Mouse (Mus musculus) embryonic facial prominence, embryonic 15.5 days (tissue): ENCODE data around the gene Nrxn1. TPM values are rescaled to one million over a fixed set of nuclear protein-coding genes. Genes with fewer than 3 reads are reported as not detected.

ENCODE experiments used
- ATAC-seq: fragments of 200-750 bp; cut with Nextera tagmentation; 2 replicates; pipeline ENCODE4 v1.8.0; 2017; ENCODE audit warnings: low read depth, moderate TSS enrichment; ENCODE audit not compliant: insufficient number of reproducible peaks, low FRiP score, low TSS enrichment
- H3K27ac ChIP-seq: fragments of 300-500 bp; sonication (generic); replicated peaks from 2 replicates; pipeline ENCODE4 v1.5.1; 2015; ENCODE audit warnings: mild to moderate bottlenecking, inconsistent platforms
- H3K27me3 ChIP-seq: fragments of 300-500 bp; sonication (generic); 2 replicates; pipeline ENCODE4 v1.6.1; 2015; ENCODE audit warnings: inconsistent platforms
- H3K36me3 ChIP-seq: fragments of 300-500 bp; sonication (generic); 2 replicates; pipeline ENCODE4 v1.6.1; 2015; ENCODE audit warnings: mild to moderate bottlenecking, inconsistent platforms
- H3K4me1 ChIP-seq: fragments of 300-500 bp; sonication (generic); 2 replicates; pipeline ENCODE4 v1.6.1; 2015; ENCODE audit warnings: inconsistent platforms
- H3K4me2 ChIP-seq: fragments of 300-500 bp; sonication (generic); replicated peaks from 2 replicates; pipeline ENCODE4 v1.6.1; 2015; ENCODE audit warnings: mild to moderate bottlenecking, inconsistent platforms
- H3K4me3 ChIP-seq: fragments of 300-500 bp; sonication (generic); replicated peaks from 2 replicates; pipeline ENCODE4 v1.5.1; 2015; ENCODE audit warnings: mild to moderate bottlenecking, inconsistent platforms
- H3K9ac ChIP-seq: fragments of 300-500 bp; sonication (generic); 2 replicates; pipeline ENCODE4 v1.6.1; 2015; ENCODE audit warnings: inconsistent platforms
- H3K9me3 ChIP-seq: fragments of 300-500 bp; sonication (generic); replicated peaks from 2 replicates; pipeline ENCODE4 v1.6.1; 2016; ENCODE audit warnings: inconsistent platforms
- WGBS: fragments of 180-500 bp; shearing (Covaris S2); methylation state at CpG from one replicate; pipeline ENCODE4 v1.1.7; 2015; 5-methylcytosine and 5-hydroxymethylcytosine counted together
- polyA plus RNA-seq: library from polyadenylated mRNA; unstranded; fragments of >200 nt; fragmentation: Nextera tagmentation; extraction: Ambion mirVana; gene quantifications from 2 replicates; pipeline ENCODE4 v1.2.1, GENCODE M21; 2015

Nrxn1 gene
- polyA plus RNA-seq, 1 experiment from 2014 or later = 12.6 TPM

GRCm38 (mm10) chr17:90333445-90333844 is 759.4 kb downstream of the Nrxn1 start:
- Histone ChIP-seq H3K4me3 (no peak overlapping the region), H3K27me3 (no peaks in the 10 kb centered on the region), H3K27ac (no peak overlapping the region), H3K9ac (no peak overlapping the region), H3K9me3 (no peaks in the 10 kb centered on the region), H3K36me3 (no peaks in the 10 kb centered on the region), H3K4me2 (no peak overlapping the region), H3K4me1 (no peaks in the 10 kb centered on the region)
- ATAC-seq = no peak
- 64% methylated on average over 1 of the region's 1 CpGs for WGBS

GRCm38 (mm10) chr17:90323674-90324073 is 769.2 kb downstream of the Nrxn1 start:
- ATAC-seq = no peak
- H3K4me1 ChIP-seq = no peaks in the 10 kb centered on the region
- WGBS = 59% methylated on average over 6 of the region's 6 CpGs

GRCm38 (mm10) chr17:90272225-90272624 is 820.6 kb downstream of the Nrxn1 start:
- Histone ChIP-seq H3K9me3 (no peaks in the 10 kb centered on the region), H3K27me3 (no peaks in the 10 kb centered on the region), H3K27ac (no peak overlapping the region), H3K4me2 (no peak overlapping the region), H3K4me1 (no peaks in the 10 kb centered on the region), H3K36me3 (no peaks in the 10 kb centered on the region), H3K9ac (no peak overlapping the region), H3K4me3 (no peak overlapping the region)
- no peak for ATAC-seq
- WGBS = 60% methylated on average over 4 of the region's 4 CpGs

More at GRCm38 (mm10) chr17:90323674-90324073, 769.2 kb downstream of the Nrxn1 start:
- Histone ChIP-seq H3K27ac (no peak overlapping the region), H3K4me3 (no peak overlapping the region), H3K4me2 (no peak overlapping the region), H3K27me3 (no peaks in the 10 kb centered on the region), H3K9me3 (no peaks in the 10 kb centered on the region), H3K9ac (no peak overlapping the region), H3K36me3 (no peaks in the 10 kb centered on the region)

GRCm38 (mm10) chr17:90271165-90271564 is 821.7 kb downstream of the Nrxn1 start:
- Histone ChIP-seq H3K4me1 (no peaks in the 10 kb centered on the region), H3K9ac (no peak overlapping the region), H3K9me3 (no peaks in the 10 kb centered on the region), H3K36me3 (no peaks in the 10 kb centered on the region), H3K27me3 (no peaks in the 10 kb centered on the region), H3K4me2 (no peak overlapping the region), H3K27ac (no peak overlapping the region), H3K4me3 (no peak overlapping the region)
- WGBS = 17% methylated on average over 4 of the region's 4 CpGs
- ATAC-seq = no peak

- no peaks in the 10 kb centered on the region for H3K9me3 ChIP-seq
- no peak for ATAC-seq
- H3K4me3 ChIP-seq = no peak overlapping the region
- H3K27ac ChIP-seq = no peak overlapping the region
- H3K4me1 ChIP-seq = no peaks in the 10 kb centered on the region
- no peak overlapping the region for H3K4me2 ChIP-seq
- no peaks in the 10 kb centered on the region for H3K36me3 ChIP-seq
- no peak overlapping the region for H3K9ac ChIP-seq
- no peaks in the 10 kb centered on the region for H3K27me3 ChIP-seq
- 68% methylated on average over 2 of the region's 2 CpGs for WGBS
Observed at GRCm38 (mm10) chr17:90269143-90269542, 823.7 kb downstream of the Nrxn1 start.

- no peak overlapping the region for H3K9ac ChIP-seq
- H3K9me3 ChIP-seq = no peaks in the 10 kb centered on the region
- no peaks in the 10 kb centered on the region for H3K36me3 ChIP-seq
- no peaks in the 10 kb centered on the region for H3K4me1 ChIP-seq
- no peak for ATAC-seq
- H3K27ac ChIP-seq = no peak overlapping the region
- H3K27me3 ChIP-seq = no peaks in the 10 kb centered on the region
- 55% methylated on average over 5 of the region's 5 CpGs for WGBS
- H3K4me3 ChIP-seq = no peak overlapping the region
- no peak overlapping the region for H3K4me2 ChIP-seq
Observed at GRCm38 (mm10) chr17:90253451-90254131, 839.3 kb downstream of the Nrxn1 start.

GRCm38 (mm10) chr17:90252196-90252595 is 840.7 kb downstream of the Nrxn1 start:
- H3K9me3 ChIP-seq = no peaks in the 10 kb centered on the region
- ATAC-seq = no peak

GRCm38 (mm10) chr17:90247071-90247849 is 845.6 kb downstream of the Nrxn1 start:
- H3K36me3 ChIP-seq = no peaks in the 10 kb centered on the region
- no peak overlapping the region for H3K4me2 ChIP-seq
- no peak overlapping the region for H3K9ac ChIP-seq
- 83% methylated on average over 7 of the region's 7 CpGs for WGBS
- no peak overlapping the region for H3K4me3 ChIP-seq
- H3K9me3 ChIP-seq = no peaks in the 10 kb centered on the region
- no peaks in the 10 kb centered on the region for H3K27me3 ChIP-seq
- no peaks in the 10 kb centered on the region for H3K4me1 ChIP-seq
- H3K27ac ChIP-seq = no peak overlapping the region
- no peak for ATAC-seq

More at GRCm38 (mm10) chr17:90252196-90252595, 840.7 kb downstream of the Nrxn1 start:
- H3K27ac ChIP-seq = no peak overlapping the region
- no peak overlapping the region for H3K9ac ChIP-seq
- H3K4me1 ChIP-seq = no peaks in the 10 kb centered on the region
- H3K4me3 ChIP-seq = no peak overlapping the region
- no peak overlapping the region for H3K4me2 ChIP-seq
- WGBS = 67% methylated on average over 1 of the region's 1 CpGs
- no peaks in the 10 kb centered on the region for H3K27me3 ChIP-seq
- no peaks in the 10 kb centered on the region for H3K36me3 ChIP-seq

GRCm38 (mm10) chr17:90244339-90244738 is 848.5 kb downstream of the Nrxn1 start:
- WGBS = 38% methylated on average over 2 of the region's 2 CpGs
- no peak overlapping the region for H3K4me2 ChIP-seq

GRCm38 (mm10) chr17:90238964-90239363 is 853.9 kb downstream of the Nrxn1 start:
- no peak overlapping the region for H3K9ac ChIP-seq
- 79% methylated on average over 3 of the region's 3 CpGs for WGBS
- H3K4me3 ChIP-seq = no peak overlapping the region
- no peak overlapping the region for H3K27ac ChIP-seq
- no peaks in the 10 kb centered on the region for H3K36me3 ChIP-seq
- H3K9me3 ChIP-seq = no peaks in the 10 kb centered on the region
- H3K4me2 ChIP-seq = no peak overlapping the region
- ATAC-seq = no peak
- H3K4me1 ChIP-seq = no peaks in the 10 kb centered on the region
- H3K27me3 ChIP-seq = no peaks in the 10 kb centered on the region

More at GRCm38 (mm10) chr17:90244339-90244738, 848.5 kb downstream of the Nrxn1 start:
- no peak for ATAC-seq
- Histone ChIP-seq H3K9ac (no peak overlapping the region), H3K27ac (no peak overlapping the region), H3K9me3 (no peaks in the 10 kb centered on the region), H3K27me3 (no peaks in the 10 kb centered on the region), H3K4me1 (no peaks in the 10 kb centered on the region), H3K4me3 (no peak overlapping the region), H3K36me3 (no peaks in the 10 kb centered on the region)

- Histone ChIP-seq H3K36me3 (no peaks in the 10 kb centered on the region), H3K27ac (no peak overlapping the region), H3K9me3 (no peaks in the 10 kb centered on the region), H3K4me1 (no peaks in the 10 kb centered on the region), H3K9ac (no peak overlapping the region), H3K27me3 (no peaks in the 10 kb centered on the region), H3K4me3 (no peak overlapping the region), H3K4me2 (no peak overlapping the region)
- WGBS = 92% methylated on average over 2 of the region's 2 CpGs
- no peak for ATAC-seq
Observed at GRCm38 (mm10) chr17:90238517-90238916, 854.4 kb downstream of the Nrxn1 start.
